Mouse (Mus musculus) megakaryocyte, embryonic 14.5 days (primary cell): ENCODE measurements around the gene Engase. TPM values are rescaled to one million over a fixed set of nuclear protein-coding genes. Genes with fewer than 3 reads are reported as not detected.

Experiments
- H3K27me3 ChIP-seq: replicated peaks from 2 replicates; pipeline ENCODE3; 2012; ENCODE audit warnings: inconsistent platforms
- H3K36me3 ChIP-seq: replicated peaks from 2 replicates; pipeline ENCODE3; 2012; ENCODE audit warnings: low read length, inconsistent platforms, mixed read lengths
- H3K4me1 ChIP-seq: 2 replicates; pipeline ENCODE4 v1.6.1; 2012; ENCODE audit warnings: inconsistent platforms
- H3K4me3 ChIP-seq: replicated peaks from 2 replicates; pipeline ENCODE3; 2012; ENCODE audit warnings: moderate library complexity, mild to moderate bottlenecking, inconsistent platforms
- H3K9me3 ChIP-seq: 2 replicates; pipeline ENCODE4 v1.6.1; 2012; ENCODE audit warnings: inconsistent platforms
- FLI1 ChIP-seq: IDR thresholded peaks from 2 replicates; pipeline ENCODE4 v1.6.1; 2012; ENCODE audit warnings: low read length, inconsistent platforms, mixed read lengths
- GATA1 ChIP-seq: IDR thresholded peaks from 3 replicates; pipeline ENCODE4 v1.6.1; 2012; ENCODE audit warnings: mixed read lengths, low read length, inconsistent platforms, borderline replicate concordance
- polyA plus RNA-seq: library from polyadenylated mRNA; stranded (reverse); fragments of >175 nt; gene quantifications from 2 replicates; pipeline ENCODE4 v1.2.3, GENCODE M21; 2012; ENCODE audit warnings: low replicate concordance; ENCODE audit not compliant: insufficient read depth

Gene Engase
- polyA plus RNA-seq, 1 experiment, result 72.2 TPM

DNA sequence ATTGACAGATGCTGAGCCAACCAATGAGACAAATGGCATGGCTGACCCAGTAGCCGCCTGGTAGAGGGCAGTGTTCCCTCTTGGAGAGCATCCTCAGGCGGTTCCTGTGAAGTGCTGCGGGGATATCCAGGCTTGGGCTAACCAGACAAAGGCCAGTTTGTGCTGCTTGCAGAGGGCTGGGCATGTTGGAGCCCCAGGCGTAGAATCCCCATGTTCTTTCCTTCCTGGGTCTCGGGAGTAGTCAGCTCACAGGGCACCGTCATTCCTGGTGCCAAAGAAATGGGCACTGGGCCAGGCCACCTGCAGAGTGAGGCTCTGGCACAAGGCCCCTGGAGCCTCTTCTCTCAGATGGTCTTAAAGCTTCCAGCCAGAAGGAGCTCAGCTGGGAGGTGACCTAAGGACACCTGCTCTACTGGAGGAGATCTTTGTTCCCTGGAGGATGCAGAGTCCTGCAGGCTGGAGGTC, 40.1 kb upstream of the Engase start:
- no peak for TF ChIP-seq FLI1
- TF ChIP-seq GATA1, result no peak
- Histone ChIP-seq H3K4me3 (no peak overlapping the region), H3K27me3 (peaks cover 55% of the 10 kb centered on the region), H3K9me3 (no peaks in the 10 kb centered on the region), H3K4me1 (peaks cover 61% of the 10 kb centered on the region), H3K36me3 (no peaks in the 10 kb centered on the region)

DNA sequence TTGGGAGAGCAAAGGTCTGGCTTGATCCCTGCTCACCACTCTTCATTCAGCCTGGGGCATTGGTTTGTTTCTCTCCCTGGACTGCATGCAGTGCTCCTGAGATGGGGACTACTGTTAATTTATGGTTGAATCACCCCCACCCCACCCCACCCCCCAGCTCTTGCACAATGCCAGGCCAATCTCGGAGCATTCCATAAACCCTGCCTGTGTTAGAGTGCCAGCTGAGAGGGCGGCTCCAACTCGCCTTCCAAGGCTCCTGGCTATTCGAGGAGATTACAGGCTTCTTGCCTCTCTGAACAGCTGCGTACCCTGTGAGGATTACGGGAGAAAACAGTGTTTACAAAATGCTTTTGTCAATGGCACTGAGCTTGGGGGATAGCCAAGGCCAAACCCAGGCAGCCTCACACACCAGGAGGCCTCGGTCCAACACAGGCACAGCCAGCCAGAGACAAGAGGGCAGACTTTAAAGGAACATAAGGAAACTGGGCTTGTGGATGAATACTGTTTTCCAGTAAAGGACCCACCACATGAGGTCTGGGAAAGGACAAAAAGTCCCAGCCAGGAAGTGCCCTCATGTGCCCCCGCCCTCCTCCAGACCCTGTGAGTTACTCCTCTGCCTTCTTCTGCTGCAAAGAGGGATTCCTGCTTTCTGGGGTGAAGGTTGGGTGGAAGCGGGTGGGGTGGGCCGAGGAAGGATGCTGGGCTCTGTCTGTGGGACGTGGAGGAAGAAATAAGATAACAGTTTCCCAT, 37.8 kb upstream of the Engase start:
- TF ChIP-seq FLI1 (no peak), GATA1 (no peak)

DNA sequence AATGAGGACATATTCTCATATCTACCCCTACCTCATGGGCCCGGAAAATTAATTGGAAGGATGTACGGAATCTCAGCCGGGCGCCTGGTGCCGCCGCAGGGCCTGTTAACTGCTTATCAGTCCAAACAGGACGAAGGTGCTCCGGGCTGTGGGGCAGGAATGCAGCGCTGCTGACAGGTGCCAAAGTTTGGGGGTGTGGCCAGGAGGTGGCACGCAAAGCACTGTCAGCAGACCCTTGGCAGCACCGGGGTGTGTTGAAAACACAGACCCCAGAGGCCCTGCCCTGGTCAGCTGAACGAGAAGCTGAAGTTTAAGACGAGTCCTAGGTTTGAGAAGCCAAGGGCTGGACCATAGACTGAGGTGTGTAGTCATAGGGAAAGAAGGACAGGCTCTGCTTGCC, 33.9 kb upstream of the Engase start:
- no peak overlapping the region for H3K4me3 ChIP-seq
- TF ChIP-seq FLI1 (no peak), GATA1 (no peak)
- H3K36me3 ChIP-seq, result no peaks in the 10 kb centered on the region
- H3K27me3 ChIP-seq, result peaks cover 34% of the 10 kb centered on the region
- H3K4me1 ChIP-seq, result peaks cover 53% of the 10 kb centered on the region
- no peaks in the 10 kb centered on the region for H3K9me3 ChIP-seq

More for the DNA sequence above, 37.8 kb upstream of the Engase start:
- H3K36me3 ChIP-seq, result no peaks in the 10 kb centered on the region
- no peak overlapping the region for H3K4me3 ChIP-seq
- H3K27me3 ChIP-seq, result peaks cover 50% of the 10 kb centered on the region
- H3K4me1 ChIP-seq, result peaks cover 53% of the 10 kb centered on the region
- no peaks in the 10 kb centered on the region for H3K9me3 ChIP-seq

DNA sequence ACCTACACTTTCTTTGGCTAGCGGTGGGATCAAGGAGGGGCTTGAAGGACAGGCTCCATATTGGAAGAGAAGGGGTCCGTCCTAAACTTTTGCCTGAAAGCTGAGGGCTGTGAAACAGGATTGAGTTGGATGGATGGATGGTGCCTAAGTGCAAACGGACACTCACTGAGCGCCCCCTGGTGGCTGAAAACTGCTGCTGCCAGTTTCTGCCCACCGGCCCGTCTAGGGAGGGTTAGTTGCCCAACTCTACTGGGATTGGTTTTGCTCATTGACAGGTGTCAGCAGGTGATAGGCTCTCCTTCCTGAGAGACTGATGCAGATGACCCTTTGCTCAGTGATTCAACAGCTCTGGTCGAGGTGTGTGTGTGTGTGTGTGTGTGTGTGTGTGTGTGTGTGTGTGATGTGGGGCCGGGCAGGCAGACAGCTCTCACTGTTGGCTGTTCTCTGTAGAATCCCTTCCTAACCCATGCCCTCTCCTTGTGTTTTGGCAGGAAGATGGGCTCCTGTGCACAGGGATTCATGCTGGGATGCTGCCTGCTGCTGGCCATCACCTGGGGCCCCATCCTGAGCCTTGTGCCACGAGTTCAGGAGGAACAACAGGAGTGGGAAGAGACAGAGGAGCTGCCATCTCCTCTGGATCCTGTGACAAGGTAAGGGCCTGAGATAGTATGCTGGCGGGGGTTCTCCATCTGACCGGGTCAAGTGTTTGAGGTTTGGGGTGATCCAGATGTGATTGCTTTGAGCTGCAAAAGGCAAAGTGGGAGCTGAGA, 33.2 kb upstream of the Engase start:
- Histone ChIP-seq H3K4me1 (peaks cover 53% of the 10 kb centered on the region), H3K27me3 (peaks cover 36% of the 10 kb centered on the region), H3K4me3 (no peak overlapping the region), H3K36me3 (no peaks in the 10 kb centered on the region), H3K9me3 (no peaks in the 10 kb centered on the region)
- TF ChIP-seq GATA1 (no peak), FLI1 (no peak)

DNA sequence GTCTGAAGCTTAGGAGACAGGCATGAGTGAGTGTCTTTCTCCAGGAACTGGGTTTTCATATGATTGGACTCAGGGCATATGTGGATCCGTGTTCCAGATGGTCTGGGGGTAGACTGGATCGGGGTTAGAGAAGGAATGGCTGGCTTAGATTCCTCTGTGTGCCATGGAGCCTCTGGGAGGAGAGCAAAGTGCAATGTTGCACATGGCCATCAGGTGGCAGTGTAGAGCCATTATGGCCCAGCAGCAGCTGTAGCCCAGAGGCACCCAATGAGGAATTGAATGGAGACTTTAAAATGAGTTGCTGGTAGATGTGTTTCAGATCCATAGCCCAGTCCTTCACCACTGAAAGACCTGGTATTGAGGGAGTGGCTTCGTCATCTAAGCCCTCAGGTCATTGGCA, 30.8 kb upstream of the Engase start:
- TF ChIP-seq GATA1 (no peak), FLI1 (no peak)
- Histone ChIP-seq H3K4me1 (peaks cover 55% of the 10 kb centered on the region), H3K27me3 (peaks cover 40% of the 10 kb centered on the region), H3K36me3 (no peaks in the 10 kb centered on the region), H3K4me3 (no peak overlapping the region), H3K9me3 (no peaks in the 10 kb centered on the region)

DNA sequence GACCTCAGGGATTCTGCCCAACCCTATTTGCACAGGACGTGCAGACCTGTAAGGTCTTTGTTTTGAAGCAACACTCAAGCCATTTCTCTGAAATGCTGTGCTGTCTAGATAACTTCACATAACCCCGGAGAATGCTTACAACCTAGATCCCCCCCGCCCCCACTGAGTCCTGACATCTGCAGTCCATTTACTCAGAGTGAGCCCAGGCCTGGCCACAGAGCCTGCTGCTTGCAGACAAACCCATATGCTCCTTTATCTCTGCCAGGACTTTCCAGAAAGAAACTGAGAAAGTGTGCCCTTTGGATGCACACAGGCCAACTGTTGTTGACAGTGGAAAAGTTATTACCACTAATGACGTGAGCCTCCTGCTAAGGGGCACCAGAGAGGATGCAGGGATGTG, 29.3 kb upstream of the Engase start:
- H3K36me3 ChIP-seq, result no peaks in the 10 kb centered on the region
- H3K27me3 ChIP-seq, result peaks cover 40% of the 10 kb centered on the region
- peaks cover 61% of the 10 kb centered on the region for H3K4me1 ChIP-seq
- H3K4me3 ChIP-seq, result no peak overlapping the region
- H3K9me3 ChIP-seq, result no peaks in the 10 kb centered on the region
- TF ChIP-seq GATA1 (no peak), FLI1 (no peak)

DNA sequence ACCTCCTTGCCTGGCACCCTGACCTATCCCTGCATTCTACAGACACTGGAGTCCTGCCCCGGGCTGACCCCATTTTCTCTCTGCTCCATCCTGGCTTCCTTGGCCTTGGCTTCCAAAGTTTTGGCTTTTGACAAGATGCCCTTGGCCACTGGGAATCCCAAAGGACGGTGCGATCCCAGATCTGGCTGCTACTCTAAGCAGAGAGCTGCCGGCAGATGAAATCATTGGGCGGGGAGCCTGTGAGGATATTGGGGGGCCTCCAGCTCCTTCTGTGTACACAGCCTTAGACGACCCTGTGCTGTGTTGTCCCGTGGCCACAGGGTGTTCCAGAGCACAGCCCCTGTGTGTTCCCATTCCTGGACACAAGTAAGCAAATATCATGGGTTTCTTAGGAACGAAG, 28.2 kb upstream of the Engase start:
- H3K36me3 ChIP-seq, result no peaks in the 10 kb centered on the region
- no peak for TF ChIP-seq GATA1
- TF ChIP-seq FLI1, result no peak
- peaks cover 63% of the 10 kb centered on the region for H3K4me1 ChIP-seq
- H3K9me3 ChIP-seq, result 0 out of 2 replicates have a peak, but pooled peaks cover 2% of the 10 kb centered on the region
- no peak overlapping the region for H3K4me3 ChIP-seq
- H3K27me3 ChIP-seq, result peaks cover 37% of the 10 kb centered on the region

DNA sequence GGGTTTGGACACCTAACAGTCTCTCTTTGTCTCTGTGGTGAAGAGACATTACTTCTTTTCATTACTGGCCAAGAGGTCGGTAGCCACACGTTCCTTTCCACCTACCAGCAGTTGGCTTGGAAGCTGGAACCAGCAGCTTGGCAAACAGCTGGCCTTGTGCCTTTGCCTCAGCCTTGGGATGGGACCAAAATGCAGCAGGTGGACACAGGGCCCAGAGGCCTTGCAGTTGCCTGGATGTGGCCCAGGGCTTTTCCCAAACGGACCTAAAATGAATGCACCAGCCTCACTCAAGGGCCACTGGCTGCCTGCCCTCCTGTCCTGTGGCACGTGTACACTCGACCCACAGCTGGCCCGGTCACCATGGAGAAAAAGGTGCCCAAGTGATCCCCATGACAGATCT, 25.4 kb upstream of the Engase start:
- no peak for TF ChIP-seq GATA1
- TF ChIP-seq FLI1, result no peak
- H3K27me3 ChIP-seq, result peaks cover 22% of the 10 kb centered on the region

DNA sequence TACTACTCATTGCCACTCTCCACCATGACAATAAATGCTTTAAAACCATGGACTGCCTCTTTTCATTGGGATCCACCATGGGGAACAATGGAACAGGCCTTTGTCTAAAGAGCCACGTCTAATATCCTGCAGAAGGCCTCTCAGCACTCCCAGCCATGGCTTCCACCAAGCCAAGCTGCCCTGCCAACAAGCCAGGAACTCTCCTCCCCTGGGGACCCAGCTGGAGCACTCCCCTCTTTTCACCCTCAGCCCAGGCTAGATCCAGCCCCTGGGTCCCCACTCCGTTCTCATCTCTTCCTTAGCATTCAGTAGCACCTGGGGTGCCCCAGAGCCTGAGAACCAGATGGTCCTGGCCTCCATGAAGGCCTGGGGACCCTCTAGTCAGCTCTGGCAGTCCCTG, 23.7 kb upstream of the Engase start:
- TF ChIP-seq FLI1 (no peak), GATA1 (no peak)
- Histone ChIP-seq H3K27me3 (peaks cover 20% of the 10 kb centered on the region), H3K9me3 (0 out of 2 replicates have a peak, but pooled peaks cover 4% of the 10 kb centered on the region), H3K4me3 (no peak overlapping the region), H3K4me1 (peaks cover 70% of the 10 kb centered on the region), H3K36me3 (no peaks in the 10 kb centered on the region)

More for the DNA sequence above, 25.4 kb upstream of the Engase start:
- Histone ChIP-seq H3K4me1 (peaks cover 74% of the 10 kb centered on the region), H3K36me3 (no peaks in the 10 kb centered on the region), H3K9me3 (0 out of 2 replicates have a peak, but pooled peaks cover 4% of the 10 kb centered on the region), H3K4me3 (no peak overlapping the region)
